Mouse (Mus musculus) central nervous system, embryonic 14 days (tissue): ENCODE measurements around the gene Spag5. TPM values are rescaled to one million over a fixed set of nuclear protein-coding genes. Genes with fewer than 3 reads are reported as not detected.

Experiments used
- polyA plus RNA-seq: library from polyadenylated mRNA; depleted of rRNA; stranded (reverse); fragments of >200 nt; gene quantifications from 2 replicates; pipeline ENCODE4 v1.2.3, GENCODE M21; 2012; rRNA removed

Gene Spag5
- 37.0 and 49.5 TPM in 2 replicates for polyA plus RNA-seq

DNA sequence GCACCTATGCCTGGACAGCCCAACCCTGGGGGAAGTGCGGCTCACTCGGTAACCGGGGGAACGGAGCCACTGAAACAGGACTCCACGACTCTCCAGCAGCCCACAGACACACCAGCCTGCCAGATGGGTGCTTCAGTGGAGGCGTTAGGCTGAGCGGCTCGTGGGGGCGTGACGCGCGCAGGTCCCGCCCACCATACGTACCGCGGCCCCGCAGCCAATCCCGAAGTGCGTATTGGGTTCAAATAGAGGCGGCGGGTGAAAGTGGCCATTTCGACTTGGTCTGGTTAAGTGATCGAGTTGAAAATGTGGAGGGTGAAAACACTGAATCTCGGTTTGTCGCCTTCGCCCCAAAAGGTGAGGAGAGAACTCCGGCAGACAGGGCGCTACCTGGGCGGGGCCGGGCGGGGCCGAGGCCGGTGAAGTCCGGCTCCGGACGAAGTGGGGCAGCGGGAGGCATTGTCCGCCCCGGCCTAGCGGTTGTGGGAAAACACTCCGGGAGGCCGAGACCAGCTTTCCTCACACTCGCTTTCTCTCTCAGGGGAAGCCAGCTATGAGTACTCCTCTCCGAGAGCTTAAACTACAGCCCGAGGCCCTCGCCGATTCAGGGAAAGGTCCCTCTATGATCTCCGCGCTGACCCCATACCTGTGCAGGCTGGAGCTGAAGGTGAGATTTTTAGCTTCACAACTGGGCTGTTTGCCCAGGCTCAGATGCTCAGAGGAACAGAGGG lies at the start of gene Spag5:
TSS of gene Spag5 (plus strand) at position 173 of the 728 bp plus-strand sequence.

DNA sequence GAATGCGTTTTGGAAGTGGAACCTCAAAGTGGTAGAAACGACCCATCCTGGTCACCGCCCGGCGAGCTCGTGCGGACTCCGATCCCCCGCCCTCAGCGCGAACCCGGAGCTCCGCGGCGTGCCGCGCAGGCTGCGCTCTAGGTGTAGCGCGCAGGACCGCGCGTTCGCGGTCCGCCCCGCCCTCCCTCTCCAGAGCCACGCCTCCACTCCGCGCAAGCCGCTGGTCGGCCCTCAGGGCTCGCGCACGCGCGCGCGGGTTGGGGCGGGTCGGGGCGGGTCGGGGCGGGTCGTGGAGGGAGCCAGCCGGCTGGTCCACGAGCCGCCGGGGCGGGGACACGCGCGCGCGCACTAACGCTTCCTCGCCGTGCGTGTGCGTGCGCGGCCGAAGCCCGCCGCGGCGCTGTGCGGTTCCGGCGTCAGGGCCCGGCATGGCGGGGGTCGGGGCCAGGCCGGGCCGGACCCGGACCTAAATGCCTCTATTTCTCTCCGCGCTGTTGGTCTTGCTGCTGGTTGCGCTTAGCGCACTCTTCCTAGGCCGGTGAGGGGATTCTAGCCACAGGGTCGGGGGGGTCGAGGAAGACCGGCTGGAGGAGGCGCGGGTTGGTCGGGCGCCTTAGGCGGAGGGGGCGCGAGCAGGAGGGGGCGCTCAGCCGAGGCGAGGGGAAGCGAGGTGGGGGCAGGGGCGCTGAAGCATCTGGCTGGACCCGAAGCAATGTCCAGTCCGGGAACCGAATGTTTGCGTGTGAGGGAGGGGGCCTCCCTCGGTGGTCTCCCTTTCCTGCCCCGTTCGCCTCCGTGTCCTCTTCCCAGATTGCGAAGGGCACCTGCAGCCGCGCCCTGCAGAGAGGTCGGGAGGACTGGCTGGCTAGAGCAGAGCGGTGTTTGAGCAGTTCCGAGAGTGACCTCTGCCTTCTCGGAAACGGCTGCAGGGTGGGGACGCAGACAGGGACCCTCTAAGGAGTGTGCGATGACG lies 39.7 kb upstream of the Spag5 start, which contains the start of gene 2610507B11Rik:
TSS of gene 2610507B11Rik (plus strand) at position 373 of the 973 bp plus-strand sequence.

DNA sequence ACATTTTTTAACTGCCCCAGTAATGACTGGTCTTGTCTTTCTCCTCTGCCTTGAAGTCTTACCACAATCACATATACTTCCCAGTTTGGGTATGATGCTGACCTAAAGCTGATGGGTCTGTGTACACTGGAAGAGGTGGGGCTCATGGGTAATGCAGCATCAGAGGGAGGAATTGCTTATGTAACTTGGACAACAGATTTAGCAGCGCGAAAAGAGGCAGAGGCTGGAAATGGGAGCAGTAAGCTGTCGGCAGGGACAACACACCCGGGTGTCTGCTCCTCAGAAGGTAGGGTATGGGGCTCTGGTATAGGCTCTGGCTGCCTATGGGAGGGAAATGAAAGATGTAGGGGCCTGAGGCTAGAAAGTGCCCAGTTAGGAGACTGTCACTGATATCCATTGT lies 10.7 kb upstream of the Spag5 start, which contains the start of gene BC030499:
TSS of gene BC030499 (plus strand) at position 188 of the 400 bp plus-strand sequence.

DNA sequence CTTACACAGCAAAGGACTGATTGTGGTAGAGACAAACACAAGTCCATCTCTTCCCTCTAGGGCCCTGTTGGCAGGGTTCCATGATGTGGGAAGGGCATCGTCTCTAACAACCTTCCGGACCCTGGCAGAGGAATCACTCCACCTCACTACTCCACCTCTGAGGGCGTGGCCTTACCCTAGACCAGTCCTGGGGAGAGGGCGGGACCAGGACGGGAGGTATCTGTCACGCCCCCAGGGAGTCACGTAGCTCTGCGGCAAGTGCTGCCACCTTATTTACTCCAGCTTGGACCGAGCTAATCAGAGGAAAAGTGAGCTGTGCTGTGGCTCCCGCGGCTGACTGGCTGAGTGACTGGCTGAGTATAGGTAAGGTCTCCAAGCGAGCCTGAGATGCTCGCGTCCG lies 21.5 kb downstream of the Spag5 start, which contains the start of gene Aldoc:
TSS of gene Aldoc (plus strand) at position 109 of the 400 bp plus-strand sequence.

DNA sequence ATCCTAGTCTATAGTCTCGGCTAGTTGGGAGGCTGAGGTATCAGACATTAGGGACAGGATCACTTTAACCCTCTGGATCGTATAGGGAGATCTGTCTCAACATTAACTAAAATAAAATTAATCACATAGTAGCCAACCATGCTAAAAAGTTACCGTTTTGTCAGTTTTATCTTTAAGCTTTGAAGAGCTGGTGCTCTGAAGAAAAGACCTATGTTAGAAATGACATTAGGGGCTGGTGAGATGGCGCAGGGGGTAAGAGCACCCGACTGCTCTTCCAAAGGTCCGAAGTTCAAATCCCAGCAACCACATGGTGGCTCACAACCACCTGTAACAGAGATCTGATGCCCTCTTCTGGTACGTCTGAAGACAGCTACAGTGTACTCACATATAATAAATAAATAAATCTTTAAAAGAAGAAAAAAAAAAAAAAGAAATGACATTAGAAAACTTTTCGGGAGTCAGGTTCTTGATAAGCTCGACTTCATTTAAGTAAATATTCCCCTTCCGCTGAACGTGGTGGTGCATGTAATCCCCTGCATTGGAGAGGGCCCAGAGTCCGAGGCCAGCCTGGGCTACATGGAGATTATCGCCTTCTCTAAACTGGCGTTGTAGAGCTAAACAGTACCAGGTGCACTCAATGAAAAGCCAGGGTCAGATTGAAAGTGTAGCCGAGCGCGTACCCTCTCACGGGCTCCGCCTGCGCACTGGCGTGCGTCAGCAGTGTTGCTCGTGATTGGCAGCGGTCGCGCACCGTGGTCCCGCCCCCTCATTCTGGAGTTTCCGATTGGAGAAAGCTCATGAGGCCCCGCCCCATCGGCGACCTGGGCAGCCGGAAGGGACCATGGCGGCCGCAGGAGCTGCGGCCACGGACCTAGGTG lies 26.5 kb downstream of the Spag5 start, which contains the start of gene Pigs:
TSS of gene Pigs (plus strand) at position 782 of the 878 bp plus-strand sequence.

DNA sequence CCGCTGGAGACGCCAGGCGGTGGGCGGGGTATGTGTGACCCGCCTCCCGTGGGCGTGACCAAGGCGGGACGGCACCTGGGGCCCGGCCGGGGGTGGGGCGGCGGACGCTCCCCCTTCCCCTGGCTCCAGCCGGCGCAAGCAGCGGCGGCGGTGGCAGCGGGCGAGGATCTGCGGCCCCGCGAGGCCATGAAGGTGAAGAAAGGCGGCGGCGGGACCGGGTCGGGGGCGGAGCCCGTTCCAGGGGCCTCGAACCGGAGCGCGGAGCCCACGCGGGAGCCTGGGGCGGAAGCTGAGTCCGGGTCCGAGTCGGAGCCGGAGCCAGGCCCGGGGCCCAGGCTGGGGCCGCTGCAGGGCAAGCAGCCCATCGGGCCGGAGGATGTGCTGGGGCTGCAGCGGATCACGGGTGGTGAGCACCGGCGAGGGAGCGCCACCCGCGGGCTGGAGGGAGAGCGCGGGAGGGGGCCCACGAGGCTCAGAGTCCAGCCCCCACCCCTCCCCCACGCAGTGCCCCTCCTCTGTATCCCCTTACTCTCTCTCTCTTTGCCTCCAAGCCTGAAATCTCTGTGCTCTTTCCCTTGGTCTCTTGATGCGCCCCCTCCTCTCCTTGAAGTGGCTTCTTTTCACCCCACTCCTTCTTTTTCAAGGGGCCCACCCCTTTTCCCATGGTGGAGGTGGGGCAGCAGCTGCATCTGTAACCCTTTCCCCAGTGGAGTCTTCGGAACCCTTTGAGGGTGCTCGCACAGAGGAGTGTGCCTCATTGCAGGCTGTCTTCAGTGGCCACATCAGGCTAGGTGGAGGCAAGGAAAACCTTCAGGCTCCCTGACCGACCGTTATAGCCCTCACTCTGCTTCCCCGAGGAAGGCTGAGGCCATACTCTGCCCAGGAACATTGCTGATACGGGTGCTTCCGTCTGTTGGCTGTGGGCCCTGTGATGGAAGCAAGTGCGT lies 42.3 kb downstream of the Spag5 start, which contains the start of gene Unc119:
TSS of gene Unc119 (plus strand) at position 102 of the 947 bp plus-strand sequence.

Other genes with a start within 250 kb of the Spag5 start
- 29.9 and 30.4 TPM in 2 replicates for gene Eral1, start 221.1 kb upstream of the Spag5 start, polyA plus RNA-seq
- gene Fam222b, start 206.9 kb upstream of the Spag5 start, polyA plus RNA-seq: 24.0 and 25.4 TPM in 2 replicates
- gene Traf4, start 135.9 kb upstream of the Spag5 start, polyA plus RNA-seq: 193 and 206 TPM in 2 replicates
- gene Nek8, start 124.9 kb upstream of the Spag5 start, polyA plus RNA-seq: 12.9 and 16.0 TPM in 2 replicates
- 15.7 and 24.4 TPM in 2 replicates for gene Tlcd1, start 124.8 kb upstream of the Spag5 start, polyA plus RNA-seq
- gene Rpl23a, start 117.9 kb upstream of the Spag5 start, polyA plus RNA-seq: 2,641 and 2,838 TPM in 2 replicates
- gene Rab34, start 113.1 kb upstream of the Spag5 start, polyA plus RNA-seq: 72.6 and 93.5 TPM in 2 replicates
- gene Proca1, start 108.1 kb upstream of the Spag5 start, polyA plus RNA-seq: 1.4 and 2.0 TPM in 2 replicates
- gene Sdf2, start 55.8 kb upstream of the Spag5 start, polyA plus RNA-seq: 119 and 127 TPM in 2 replicates
- 26.4 and 31.0 TPM in 2 replicates for gene Supt6, start 55.5 kb upstream of the Spag5 start, polyA plus RNA-seq
- gene 2610507B11Rik, start 39.8 kb upstream of the Spag5 start, polyA plus RNA-seq: 60.3 and 62.0 TPM in 2 replicates
- gene BC030499, start 10.7 kb upstream of the Spag5 start, polyA plus RNA-seq: 0.63 and 0.88 TPM in 2 replicates
- 106 and 132 TPM in 2 replicates for gene Aldoc, start 21.4 kb downstream of the Spag5 start, polyA plus RNA-seq
- 60.2 and 69.7 TPM in 2 replicates for gene Pigs, start 26.9 kb downstream of the Spag5 start, polyA plus RNA-seq
- 144 and 155 TPM in 2 replicates for gene Unc119, start 42.0 kb downstream of the Spag5 start, polyA plus RNA-seq
- gene Foxn1, start 85.0 kb downstream of the Spag5 start, polyA plus RNA-seq: 0.03 TPM in 1 of 2 replicates, not detected in the other
- gene Slc13a2, start 120.7 kb downstream of the Spag5 start, polyA plus RNA-seq: 0.04 TPM in 1 of 2 replicates, not detected in the other
- 10.6 and 11.7 TPM in 2 replicates for gene Slc46a1, start 164.2 kb downstream of the Spag5 start, polyA plus RNA-seq
- 35.2 and 38.7 TPM in 2 replicates for gene Sarm1, start 196.2 kb downstream of the Spag5 start, polyA plus RNA-seq
- 84.3 and 85.8 TPM in 2 replicates for gene Vtn, start 197.6 kb downstream of the Spag5 start, polyA plus RNA-seq
- gene Sebox, start 201.9 kb downstream of the Spag5 start, polyA plus RNA-seq: 0.23 and 0.37 TPM in 2 replicates
- 70.0 and 74.8 TPM in 2 replicates for gene Tmem199, start 210.6 kb downstream of the Spag5 start, polyA plus RNA-seq
- 113 and 120 TPM in 2 replicates for gene Poldip2, start 210.7 kb downstream of the Spag5 start, polyA plus RNA-seq
- 51.0 and 52.7 TPM in 2 replicates for gene Tnfaip1, start 234.8 kb downstream of the Spag5 start, polyA plus RNA-seq
- gene Ift20, start 234.8 kb downstream of the Spag5 start, polyA plus RNA-seq: 84.4 and 94.8 TPM in 2 replicates
- 20.2 and 23.6 TPM in 2 replicates for gene Tmem97, start 249.2 kb downstream of the Spag5 start, polyA plus RNA-seq